Mouse (Mus musculus): ENCODE data around the gene Mcoln1. TPM values are rescaled to one million over a fixed set of nuclear protein-coding genes. Genes with fewer than 3 reads are reported as not detected.

The Mcoln1 gene
- polyA plus RNA-seq, 1 experiment from 2014 or later = 52.7 TPM

DNA sequence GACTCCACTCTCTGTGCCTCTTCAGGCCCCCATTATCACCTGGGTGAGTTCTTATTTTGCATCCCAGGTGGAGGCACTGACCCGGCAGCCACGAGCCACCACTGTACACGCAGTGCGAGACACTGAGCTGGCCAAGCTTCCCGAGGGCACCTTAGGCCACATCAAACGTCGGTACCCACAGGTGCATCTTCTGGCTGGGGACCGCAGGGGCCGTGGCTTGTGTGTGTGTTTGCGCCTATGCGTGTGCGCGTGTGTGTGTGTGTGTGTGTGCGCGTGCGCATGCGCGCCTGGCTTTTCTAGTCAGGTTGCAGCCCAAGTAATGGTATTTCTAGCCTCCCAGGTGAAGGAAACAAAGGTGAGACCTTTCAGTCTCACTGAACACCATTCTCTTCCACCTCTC, 31.7 kb downstream of the Mcoln1 start:
- H3K9ac ChIP-seq = no peak overlapping the region
- 94% methylated on average over 18 of the region's 18 CpGs for WGBS
- no peak for ATAC-seq (ENCODE audit: insufficient number of reproducible peaks, low FRiP score)

GRCm38 (mm10) chr8:3536053-3536841, 36.0 kb downstream of the Mcoln1 start:
- peak; percentile 67; the same call in 1 of the 2 replicates for ATAC-seq (ENCODE audit: insufficient number of reproducible peaks, low FRiP score)

More for the DNA sequence above, 31.7 kb downstream of the Mcoln1 start:
- H3K4me1 ChIP-seq (replicated peaks) = no peaks in the 10 kb centered on the region
- no peaks in the 10 kb centered on the region for H3K9me3 ChIP-seq (replicated peaks)
- no peaks in the 10 kb centered on the region for H3K27me3 ChIP-seq (replicated peaks)
- H3K27ac ChIP-seq (ENCODE audit: poor library complexity, severe bottlenecking) = no peak overlapping the region
- H3K36me3 ChIP-seq = peaks cover 49% of the 10 kb centered on the region
- no peak overlapping the region for H3K4me2 ChIP-seq
- H3K4me3 ChIP-seq = no peak overlapping the region

GRCm38 (mm10) chr8:3536940-3537339, 36.7 kb downstream of the Mcoln1 start:
- no peak overlapping the region for H3K27ac ChIP-seq (ENCODE audit: poor library complexity, severe bottlenecking)
- H3K9ac ChIP-seq = no peak overlapping the region
- 94% methylated on average over 9 of the region's 9 CpGs for WGBS
- no peaks in the 10 kb centered on the region for H3K4me1 ChIP-seq (replicated peaks)
- H3K4me3 ChIP-seq = no peak overlapping the region
- H3K4me2 ChIP-seq = no peak overlapping the region
- H3K27me3 ChIP-seq (replicated peaks) = no peaks in the 10 kb centered on the region
- no peak for ATAC-seq (ENCODE audit: insufficient number of reproducible peaks, low FRiP score)
- peaks cover 77% of the 10 kb centered on the region for H3K36me3 ChIP-seq
- no peaks in the 10 kb centered on the region for H3K9me3 ChIP-seq (replicated peaks)

More at GRCm38 (mm10) chr8:3536053-3536841, 36.0 kb downstream of the Mcoln1 start:
- H3K4me1 ChIP-seq (replicated peaks) = no peaks in the 10 kb centered on the region
- no peaks in the 10 kb centered on the region for H3K27me3 ChIP-seq (replicated peaks)
- peaks cover 79% of the 10 kb centered on the region for H3K36me3 ChIP-seq
- H3K4me3 ChIP-seq = no peak overlapping the region
- 50% methylated on average over 15 of the region's 15 CpGs for WGBS
- no peaks in the 10 kb centered on the region for H3K9me3 ChIP-seq (replicated peaks)
- H3K27ac ChIP-seq (ENCODE audit: poor library complexity, severe bottlenecking) = no peak overlapping the region
- no peak overlapping the region for H3K9ac ChIP-seq
- no peak overlapping the region for H3K4me2 ChIP-seq

GRCm38 (mm10) chr8:3537666-3538065, 37.4 kb downstream of the Mcoln1 start:
- no peak overlapping the region for H3K27ac ChIP-seq (ENCODE audit: poor library complexity, severe bottlenecking)
- no peaks in the 10 kb centered on the region for H3K27me3 ChIP-seq (replicated peaks)
- H3K4me2 ChIP-seq = no peak overlapping the region
- H3K9ac ChIP-seq = no peak overlapping the region
- no peak for ATAC-seq (ENCODE audit: insufficient number of reproducible peaks, low FRiP score)
- 93% methylated on average over 26 of the region's 26 CpGs for WGBS
- no peaks in the 10 kb centered on the region for H3K9me3 ChIP-seq (replicated peaks)
- peaks cover 78% of the 10 kb centered on the region for H3K36me3 ChIP-seq
- H3K4me3 ChIP-seq = no peak overlapping the region
- no peaks in the 10 kb centered on the region for H3K4me1 ChIP-seq (replicated peaks)

- H3K36me3 ChIP-seq = peaks cover 85% of the 10 kb centered on the region
- H3K27ac ChIP-seq (ENCODE audit: poor library complexity, severe bottlenecking) = no peak overlapping the region
- H3K4me1 ChIP-seq (replicated peaks) = no peaks in the 10 kb centered on the region
- no peaks in the 10 kb centered on the region for H3K9me3 ChIP-seq (replicated peaks)
- 77% methylated on average over 7 of the region's 7 CpGs for WGBS
- no peaks in the 10 kb centered on the region for H3K27me3 ChIP-seq (replicated peaks)
- no peak overlapping the region for H3K4me3 ChIP-seq
- no peak overlapping the region for H3K4me2 ChIP-seq
- no peak overlapping the region for H3K9ac ChIP-seq
- no peak for ATAC-seq (ENCODE audit: insufficient number of reproducible peaks, low FRiP score)
Measured at GRCm38 (mm10) chr8:3539146-3539545, 38.9 kb downstream of the Mcoln1 start.

DNA sequence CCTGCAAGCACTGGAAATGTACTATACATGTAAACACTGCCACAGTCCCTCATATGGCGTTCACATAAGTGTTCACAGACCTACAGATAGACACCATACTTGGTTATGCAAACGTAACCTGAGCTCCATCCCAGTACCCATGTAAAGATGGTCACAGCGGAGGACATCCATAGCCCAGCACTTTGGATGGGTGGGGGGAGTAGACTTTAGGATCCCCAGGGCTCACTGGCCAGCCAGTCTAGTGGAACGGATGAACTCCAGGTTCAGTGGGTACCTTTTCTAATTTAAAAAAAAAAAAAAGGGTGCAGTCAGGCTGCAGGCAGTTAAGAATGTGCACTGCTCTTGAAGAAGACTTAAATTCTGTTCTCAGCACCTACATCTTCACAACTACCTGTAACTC, 39.8 kb downstream of the Mcoln1 start:
- H3K4me3 ChIP-seq = no peak overlapping the region
- H3K27ac ChIP-seq (ENCODE audit: poor library complexity, severe bottlenecking) = no peak overlapping the region
- 89% methylated on average over 4 of the region's 4 CpGs for WGBS
- no peaks in the 10 kb centered on the region for H3K27me3 ChIP-seq (replicated peaks)
- H3K9me3 ChIP-seq (replicated peaks) = no peaks in the 10 kb centered on the region
- peaks cover 88% of the 10 kb centered on the region for H3K36me3 ChIP-seq
- H3K4me1 ChIP-seq (replicated peaks) = no peaks in the 10 kb centered on the region
- H3K9ac ChIP-seq = no peak overlapping the region
- no peak overlapping the region for H3K4me2 ChIP-seq
- no peak for ATAC-seq (ENCODE audit: insufficient number of reproducible peaks, low FRiP score)

DNA sequence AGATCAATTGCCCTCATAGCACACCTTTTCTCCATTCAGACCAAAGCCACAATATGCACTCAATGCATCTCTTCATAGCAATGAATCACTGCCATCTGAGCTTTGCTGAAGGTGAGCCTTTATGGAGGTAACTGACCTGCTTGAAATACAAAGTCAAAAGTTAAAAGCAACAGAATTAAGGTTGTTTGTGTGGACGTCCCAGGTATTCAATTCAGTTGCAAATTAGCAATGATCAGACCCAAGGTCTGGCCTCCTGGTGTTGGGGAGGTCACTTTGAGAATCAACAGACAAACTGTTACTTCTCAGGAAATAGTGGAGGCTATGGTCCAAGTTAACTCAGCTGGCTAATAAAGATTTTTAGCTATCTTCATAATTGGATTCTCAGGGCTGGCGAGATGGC, 46.3 kb downstream of the Mcoln1 start:
- Histone ChIP-seq H3K27me3 (replicated peaks) (no peaks in the 10 kb centered on the region), H3K36me3 (peaks cover 38% of the 10 kb centered on the region), H3K4me3 (no peak overlapping the region), H3K9me3 (replicated peaks) (no peaks in the 10 kb centered on the region), H3K27ac (ENCODE audit: poor library complexity, severe bottlenecking) (no peak overlapping the region), H3K9ac (no peak overlapping the region), H3K4me2 (no peak overlapping the region), H3K4me1 (replicated peaks) (no peaks in the 10 kb centered on the region)
- ATAC-seq (ENCODE audit: insufficient number of reproducible peaks, low FRiP score) = no peak
- WGBS = 83% methylated on average over 2 of the region's 2 CpGs

DNA sequence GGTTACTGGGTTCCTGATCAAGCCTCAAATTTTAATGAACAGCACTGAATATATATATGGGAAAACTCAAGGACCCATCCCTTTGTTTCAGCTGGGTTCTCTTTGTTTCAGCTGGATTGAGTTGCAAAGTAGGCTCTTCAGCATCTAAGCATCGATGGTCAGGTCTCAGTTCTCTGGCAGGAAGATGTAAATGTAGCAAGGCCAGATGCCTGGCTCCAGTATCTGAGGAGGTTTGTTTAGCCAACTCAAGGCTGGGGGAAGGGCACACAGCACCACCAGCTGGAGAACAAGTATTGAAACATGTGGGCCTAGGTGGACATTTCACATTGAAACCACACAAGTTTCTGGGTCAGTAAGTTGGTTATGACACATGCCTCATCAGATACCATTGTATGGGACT, 52.0 kb downstream of the Mcoln1 start:
- WGBS = 88% methylated on average over 1 of the region's 1 CpGs
- H3K27ac ChIP-seq (ENCODE audit: poor library complexity, severe bottlenecking) = no peak overlapping the region
- no peaks in the 10 kb centered on the region for H3K9me3 ChIP-seq (replicated peaks)
- ATAC-seq (ENCODE audit: insufficient number of reproducible peaks, low FRiP score) = no peak
- no peaks in the 10 kb centered on the region for H3K36me3 ChIP-seq
- H3K4me3 ChIP-seq = no peak overlapping the region
- H3K27me3 ChIP-seq (replicated peaks) = no peaks in the 10 kb centered on the region
- no peaks in the 10 kb centered on the region for H3K4me1 ChIP-seq (replicated peaks)
- no peak overlapping the region for H3K9ac ChIP-seq
- H3K4me2 ChIP-seq = no peak overlapping the region

DNA sequence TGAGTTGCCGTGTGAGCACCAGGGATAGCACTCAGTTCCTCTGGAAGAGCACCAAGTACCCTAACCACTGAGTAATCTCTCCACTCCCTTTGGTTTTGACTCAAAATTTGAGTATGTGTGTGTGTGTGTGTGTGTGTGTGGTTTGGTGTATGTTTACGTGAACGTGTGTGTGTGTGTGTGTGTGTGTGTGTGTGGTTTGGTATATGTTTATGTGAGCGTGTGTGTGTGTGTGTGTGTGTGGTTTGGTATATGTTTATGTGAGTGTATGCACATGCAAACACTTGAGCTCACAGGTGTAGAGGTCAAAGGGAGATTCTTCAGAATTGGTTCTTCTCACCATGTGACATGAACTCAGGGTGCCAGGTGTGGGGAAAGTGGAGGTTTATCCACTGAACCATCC, 55.9 kb downstream of the Mcoln1 start:
- Histone ChIP-seq H3K9ac (no peak overlapping the region), H3K36me3 (no peaks in the 10 kb centered on the region), H3K27ac (ENCODE audit: poor library complexity, severe bottlenecking) (no peak overlapping the region), H3K27me3 (replicated peaks) (no peaks in the 10 kb centered on the region), H3K9me3 (replicated peaks) (no peaks in the 10 kb centered on the region), H3K4me1 (replicated peaks) (no peaks in the 10 kb centered on the region), H3K4me3 (no peak overlapping the region), H3K4me2 (no peak overlapping the region)
- peak; percentile 85; the same call in 1 of the 2 replicates for ATAC-seq (ENCODE audit: insufficient number of reproducible peaks, low FRiP score)
- WGBS = 58% methylated on average over 4 of the region's 4 CpGs

Other genes starting within 250 kb of the Mcoln1 start
- 48.6 and 48.8 TPM in 2 replicates for gene Insr, start 220.8 kb upstream of the Mcoln1 start, polyA plus RNA-seq (2016; fragmentation: Nextera tagmentation; extraction: Ambion mirVana)
- not detected in 2 replicates for gene A430078G23Rik, start 147.0 kb upstream of the Mcoln1 start, polyA plus RNA-seq (2016; fragmentation: Nextera tagmentation; extraction: Ambion mirVana)
- 7.1 and 8.2 TPM in 2 replicates for gene Arhgef18, start 107.5 kb upstream of the Mcoln1 start, polyA plus RNA-seq (2016; fragmentation: Nextera tagmentation; extraction: Ambion mirVana)
- 4.9 and 5.1 TPM in 2 replicates for gene Pex11g, start 32.8 kb upstream of the Mcoln1 start, polyA plus RNA-seq (2016; fragmentation: Nextera tagmentation; extraction: Ambion mirVana)
- gene Tex45, start 29.6 kb upstream of the Mcoln1 start, polyA plus RNA-seq (2016; fragmentation: Nextera tagmentation; extraction: Ambion mirVana) = not detected in 2 replicates
- gene Zfp358, start 7.3 kb upstream of the Mcoln1 start, polyA plus RNA-seq (2016; fragmentation: Nextera tagmentation; extraction: Ambion mirVana) = 34.2 and 36.2 TPM in 2 replicates
- gene Pnpla6, start 14.9 kb downstream of the Mcoln1 start, polyA plus RNA-seq (2016; fragmentation: Nextera tagmentation; extraction: Ambion mirVana) = 21.7 and 23.4 TPM in 2 replicates
- gene C330021F23Rik, start 67.5 kb downstream of the Mcoln1 start, polyA plus RNA-seq (2016; fragmentation: Nextera tagmentation; extraction: Ambion mirVana) = 4.7 and 5.2 TPM in 2 replicates
- gene Camsap3, start 86.8 kb downstream of the Mcoln1 start, polyA plus RNA-seq (2016; fragmentation: Nextera tagmentation; extraction: Ambion mirVana) = 1.4 and 2.4 TPM in 2 replicates
- 33.8 and 34.9 TPM in 2 replicates for gene Xab2, start 120.9 kb downstream of the Mcoln1 start, polyA plus RNA-seq (2016; fragmentation: Nextera tagmentation; extraction: Ambion mirVana)
- 110 and 115 TPM in 2 replicates for gene Pet100, start 121.1 kb downstream of the Mcoln1 start, polyA plus RNA-seq (2016; fragmentation: Nextera tagmentation; extraction: Ambion mirVana)
- gene Pcp2, start 125.1 kb downstream of the Mcoln1 start, polyA plus RNA-seq (2016; fragmentation: Nextera tagmentation; extraction: Ambion mirVana) = 0.33 TPM in 1 of 2 replicates, not detected in the other
- gene Stxbp2, start 130.5 kb downstream of the Mcoln1 start, polyA plus RNA-seq (2016; fragmentation: Nextera tagmentation; extraction: Ambion mirVana) = 48.2 and 60.0 TPM in 2 replicates
- not detected in 2 replicates for gene Retn, start 155.3 kb downstream of the Mcoln1 start, polyA plus RNA-seq (2016; fragmentation: Nextera tagmentation; extraction: Ambion mirVana)
- gene Mcemp1, start 165.3 kb downstream of the Mcoln1 start, polyA plus RNA-seq (2016; fragmentation: Nextera tagmentation; extraction: Ambion mirVana) = not detected in 2 replicates
- 6.7 and 7.3 TPM in 2 replicates for gene Fcor, start 171.9 kb downstream of the Mcoln1 start, polyA plus RNA-seq (2016; fragmentation: Nextera tagmentation; extraction: Ambion mirVana)
- 33.3 and 34.1 TPM in 2 replicates for gene Trappc5, start 175.8 kb downstream of the Mcoln1 start, polyA plus RNA-seq (2016; fragmentation: Nextera tagmentation; extraction: Ambion mirVana)
- 0.14 and 0.19 TPM in 2 replicates for gene Fcer2a, start 193.7 kb downstream of the Mcoln1 start, polyA plus RNA-seq (2016; fragmentation: Nextera tagmentation; extraction: Ambion mirVana)
- 3.7 and 5.0 TPM in 2 replicates for gene Clec4g, start 220.2 kb downstream of the Mcoln1 start, polyA plus RNA-seq (2016; fragmentation: Nextera tagmentation; extraction: Ambion mirVana)
- gene Cd209a, start 248.5 kb downstream of the Mcoln1 start, polyA plus RNA-seq (2016; fragmentation: Nextera tagmentation; extraction: Ambion mirVana) = not detected in 2 replicates

Data from heart, embryonic 12.5 days (tissue).